Mouse (Mus musculus) embryonic facial prominence, embryonic 15.5 days (tissue): ENCODE results near the gene Capn12. TPM values are rescaled to one million over a fixed set of nuclear protein-coding genes. Genes with fewer than 3 reads are reported as not detected.
"Not testable (repeated sequence)": the region's sequence is repeated elsewhere in the genome, so short reads cannot be mapped to it uniquely, and the experiment has no call there.

Experiments
- ATAC-seq: fragments of 200-750 bp; cut with Nextera tagmentation; 2 replicates; pipeline ENCODE4 v1.8.0; 2017; ENCODE audit warnings: low read depth, moderate TSS enrichment; ENCODE audit not compliant: insufficient number of reproducible peaks, low FRiP score, low TSS enrichment
- H3K27ac ChIP-seq: fragments of 300-500 bp; sonication (generic); replicated peaks from 2 replicates; pipeline ENCODE4 v1.5.1; 2015; ENCODE audit warnings: mild to moderate bottlenecking, inconsistent platforms
- H3K27me3 ChIP-seq: fragments of 300-500 bp; sonication (generic); 2 replicates; pipeline ENCODE4 v1.6.1; 2015; ENCODE audit warnings: inconsistent platforms
- H3K36me3 ChIP-seq: fragments of 300-500 bp; sonication (generic); 2 replicates; pipeline ENCODE4 v1.6.1; 2015; ENCODE audit warnings: mild to moderate bottlenecking, inconsistent platforms
- H3K4me1 ChIP-seq: fragments of 300-500 bp; sonication (generic); 2 replicates; pipeline ENCODE4 v1.6.1; 2015; ENCODE audit warnings: inconsistent platforms
- H3K4me2 ChIP-seq: fragments of 300-500 bp; sonication (generic); replicated peaks from 2 replicates; pipeline ENCODE4 v1.6.1; 2015; ENCODE audit warnings: mild to moderate bottlenecking, inconsistent platforms
- H3K4me3 ChIP-seq: fragments of 300-500 bp; sonication (generic); replicated peaks from 2 replicates; pipeline ENCODE4 v1.5.1; 2015; ENCODE audit warnings: mild to moderate bottlenecking, inconsistent platforms
- H3K9ac ChIP-seq: fragments of 300-500 bp; sonication (generic); 2 replicates; pipeline ENCODE4 v1.6.1; 2015; ENCODE audit warnings: inconsistent platforms
- H3K9me3 ChIP-seq: fragments of 300-500 bp; sonication (generic); replicated peaks from 2 replicates; pipeline ENCODE4 v1.6.1; 2016; ENCODE audit warnings: inconsistent platforms
- WGBS: fragments of 180-500 bp; shearing (Covaris S2); methylation state at CpG from one replicate; pipeline ENCODE4 v1.1.7; 2015; 5-methylcytosine and 5-hydroxymethylcytosine counted together
- polyA plus RNA-seq: library from polyadenylated mRNA; unstranded; fragments of >200 nt; fragmentation: Nextera tagmentation; extraction: Ambion mirVana; gene quantifications from 2 replicates; pipeline ENCODE4 v1.2.1, GENCODE M21; 2015

Gene Capn12
- polyA plus RNA-seq, 1 experiment from 2014 or later = 1.1 TPM

- 80% methylated on average over 7 of the region's 7 CpGs for WGBS
- H3K27ac ChIP-seq = no peak overlapping the region
- ATAC-seq = no peak
- no peaks in the 10 kb centered on the region for H3K36me3 ChIP-seq
- H3K27me3 ChIP-seq = no peaks in the 10 kb centered on the region
- H3K9me3 ChIP-seq = no peaks in the 10 kb centered on the region
- no peak overlapping the region for H3K4me2 ChIP-seq
- no peak overlapping the region for H3K9ac ChIP-seq
- H3K4me1 ChIP-seq = peaks cover 7% of the 10 kb centered on the region
- no peak overlapping the region for H3K4me3 ChIP-seq
Observed at GRCm38 (mm10) chr7:28879606-28880005, 1.6 kb upstream of the Capn12 start.

- no peak overlapping the region for H3K9ac ChIP-seq
Observed at GRCm38 (mm10) chr7:28880554-28880953, 668 bp upstream of the Capn12 start.

GRCm38 (mm10) chr7:28883039-28883438 is 1.8 kb downstream of the Capn12 start:
- H3K9ac ChIP-seq = no peak overlapping the region
- no peak overlapping the region for H3K27ac ChIP-seq
- no peak overlapping the region for H3K4me3 ChIP-seq
- H3K27me3 ChIP-seq = peaks cover 9% of the 10 kb centered on the region
- H3K4me1 ChIP-seq = peaks cover 7% of the 10 kb centered on the region
- ATAC-seq = no peak
- WGBS = 74% methylated on average over 11 of the region's 11 CpGs
- no peaks in the 10 kb centered on the region for H3K9me3 ChIP-seq
- H3K36me3 ChIP-seq = no peaks in the 10 kb centered on the region
- no peak overlapping the region for H3K4me2 ChIP-seq

More at GRCm38 (mm10) chr7:28880554-28880953, 668 bp upstream of the Capn12 start:
- Histone ChIP-seq H3K9me3 (no peaks in the 10 kb centered on the region), H3K4me2 (no peak overlapping the region), H3K27me3 (no peaks in the 10 kb centered on the region), H3K4me3 (no peak overlapping the region), H3K36me3 (no peaks in the 10 kb centered on the region), H3K4me1 (peaks cover 7% of the 10 kb centered on the region), H3K27ac (no peak overlapping the region)
- ATAC-seq = no peak
- 42% methylated on average over 10 of the region's 10 CpGs for WGBS

- not testable (repeated sequence) for H3K4me3 ChIP-seq, H3K9me3 ChIP-seq, H3K9ac ChIP-seq, H3K36me3 ChIP-seq, ATAC-seq, H3K4me2 ChIP-seq, H3K27ac ChIP-seq
- H3K27me3 ChIP-seq = peaks cover 12% of the 10 kb centered on the region
- H3K4me1 ChIP-seq = peaks cover 13% of the 10 kb centered on the region
- 92% methylated on average over 4 of the region's 4 CpGs for WGBS
Observed at GRCm38 (mm10) chr7:28883704-28884103, 2.5 kb downstream of the Capn12 start.

- Histone ChIP-seq H3K27ac (no peak overlapping the region), H3K4me1 (peaks cover 19% of the 10 kb centered on the region), H3K4me3 (no peak overlapping the region), H3K27me3 (peaks cover 21% of the 10 kb centered on the region), H3K9ac (no peak overlapping the region), H3K4me2 (no peak overlapping the region), H3K36me3 (0 out of 2 replicates have a peak, but pooled peaks cover 6% of the 10 kb centered on the region), H3K9me3 (no peaks in the 10 kb centered on the region)
- ATAC-seq = no peak
- WGBS = 22% methylated on average over 14 of the region's 14 CpGs
Observed at GRCm38 (mm10) chr7:28886486-28886885, 5.3 kb downstream of the Capn12 start.

GRCm38 (mm10) chr7:28888701-28889161 is 7.5 kb downstream of the Capn12 start:
- Histone ChIP-seq H3K36me3 (peaks cover 26% of the 10 kb centered on the region), H3K27me3 (peaks cover 21% of the 10 kb centered on the region), H3K4me1 (peaks cover 19% of the 10 kb centered on the region), H3K4me3 (peak overlapping the region; percentile 39), H3K4me2 (peak overlapping the region; percentile 80), H3K9ac (0 out of 2 replicates have a peak overlapping the region, but pooled peaks have one; percentile 10), H3K27ac (no peak overlapping the region), H3K9me3 (no peaks in the 10 kb centered on the region)
- 2% methylated on average over 27 of the region's 27 CpGs for WGBS
- 0 out of 2 replicates have a peak, but pooled peaks have one; percentile 8 for ATAC-seq

GRCm38 (mm10) chr7:28892601-28893000 is 11.4 kb downstream of the Capn12 start:
- Histone ChIP-seq H3K9me3 (no peaks in the 10 kb centered on the region), H3K9ac (no peak overlapping the region), H3K4me1 (peaks cover 19% of the 10 kb centered on the region), H3K27ac (no peak overlapping the region), H3K4me2 (no peak overlapping the region), H3K4me3 (no peak overlapping the region), H3K27me3 (peaks cover 17% of the 10 kb centered on the region), H3K36me3 (peaks cover 65% of the 10 kb centered on the region)
- WGBS = 93% methylated on average over 17 of the region's 17 CpGs
- no peak for ATAC-seq

GRCm38 (mm10) chr7:28893643-28894265 is 12.5 kb downstream of the Capn12 start:
- ATAC-seq = 0 out of 2 replicates have a peak, but pooled peaks have one; percentile 9
- Histone ChIP-seq H3K9me3 (no peaks in the 10 kb centered on the region), H3K27ac (no peak overlapping the region; the same call in 1 of the 2 replicates), H3K27me3 (peaks cover 10% of the 10 kb centered on the region; the same call in 1 of the 2 replicates), H3K4me3 (no peak overlapping the region), H3K36me3 (peaks cover 76% of the 10 kb centered on the region), H3K9ac (no peak overlapping the region), H3K4me1 (peaks cover 13% of the 10 kb centered on the region), H3K4me2 (no peak overlapping the region)
- WGBS = 51% methylated on average over 7 of the region's 7 CpGs

GRCm38 (mm10) chr7:28894942-28895341 is 13.7 kb downstream of the Capn12 start:
- WGBS = 59% methylated on average over 5 of the region's 5 CpGs
- peaks cover 88% of the 10 kb centered on the region for H3K36me3 ChIP-seq
- no peak overlapping the region for H3K4me2 ChIP-seq
- peaks cover under 1% of the 10 kb centered on the region for H3K4me1 ChIP-seq
- no peak for ATAC-seq
- H3K27me3 ChIP-seq = peaks cover 10% of the 10 kb centered on the region; the same call in 1 of the 2 replicates
- H3K27ac ChIP-seq = 0 out of 2 replicates have a peak overlapping the region, but pooled peaks have one; percentile 44
- H3K9me3 ChIP-seq = no peaks in the 10 kb centered on the region
- no peak overlapping the region for H3K9ac ChIP-seq
- H3K4me3 ChIP-seq = no peak overlapping the region

- Histone ChIP-seq H3K4me3 (no peak overlapping the region), H3K9me3 (no peaks in the 10 kb centered on the region), H3K4me1 (peaks cover 6% of the 10 kb centered on the region), H3K9ac (no peak overlapping the region), H3K27me3 (no peaks in the 10 kb centered on the region), H3K36me3 (peaks cover 98% of the 10 kb centered on the region), H3K27ac (no peak overlapping the region), H3K4me2 (no peak overlapping the region)
- ATAC-seq = no peak
- 88% methylated on average over 6 of the region's 6 CpGs for WGBS
Observed at GRCm38 (mm10) chr7:28897661-28898060, 16.4 kb downstream of the Capn12 start.

GRCm38 (mm10) chr7:28899972-28900371 is 18.8 kb downstream of the Capn12 start:
- H3K36me3 ChIP-seq = peaks cover 100% of the 10 kb centered on the region
- H3K27ac ChIP-seq = no peak overlapping the region
- H3K9ac ChIP-seq = no peak overlapping the region
- H3K9me3 ChIP-seq = no peaks in the 10 kb centered on the region
- H3K4me3 ChIP-seq = no peak overlapping the region
- H3K4me2 ChIP-seq = no peak overlapping the region
- no peaks in the 10 kb centered on the region for H3K27me3 ChIP-seq
- 75% methylated on average over 4 of the region's 4 CpGs for WGBS
- ATAC-seq = no peak
- peaks cover 18% of the 10 kb centered on the region for H3K4me1 ChIP-seq
